Mouse (Mus musculus) lung, postnatal 0 days (tissue): Measurements from ENCODE around the gene Cd164. TPM values are rescaled to one million over a fixed set of nuclear protein-coding genes. Genes with fewer than 3 reads are reported as not detected.

Experiments used
- ATAC-seq: fragments of 200-750 bp; cut with Nextera tagmentation; 2 replicates; pipeline ENCODE4 v1.8.0; 2017; ENCODE audit warnings: moderate library complexity
- DNase-seq: peaks from one replicate; pipeline ENCODE4 v3.0.0-alpha.2; 2016; ENCODE audit warnings: low spot score
- H3K27ac ChIP-seq: fragments of 300-500 bp; sonication (generic); 2 replicates; pipeline ENCODE4 v1.5.1; 2014; ENCODE audit warnings: antibody characterized with exemption, mild to moderate bottlenecking, low read length, mixed read lengths
- H3K27me3 ChIP-seq: fragments of 300-500 bp; sonication (generic); replicated peaks from 2 replicates; pipeline ENCODE4 v1.6.1; 2014; ENCODE audit warnings: low read length, mixed read lengths; ENCODE audit not compliant: insufficient read depth
- H3K36me3 ChIP-seq: fragments of 300-500 bp; sonication (generic); 2 replicates; pipeline ENCODE4 v1.6.1; 2014; ENCODE audit warnings: low read length, mixed read lengths; ENCODE audit not compliant: insufficient read depth
- H3K4me1 ChIP-seq: fragments of 300-500 bp; sonication (generic); 2 replicates; pipeline ENCODE4 v1.6.1; 2014; ENCODE audit warnings: antibody characterized with exemption, low read depth, low read length, mixed read lengths; ENCODE audit not compliant: insufficient read depth
- H3K4me2 ChIP-seq: fragments of 300-500 bp; sonication (generic); replicated peaks from 2 replicates; pipeline ENCODE4 v1.6.1; 2014; ENCODE audit warnings: low read depth, mild to moderate bottlenecking, low read length, moderate library complexity, mixed read lengths
- H3K4me3 ChIP-seq: fragments of 300-500 bp; sonication (generic); 2 replicates; pipeline ENCODE4 v1.5.1; 2014; ENCODE audit warnings: low read depth, low read length
- H3K9ac ChIP-seq: fragments of 300-500 bp; sonication (generic); replicated peaks from 2 replicates; pipeline ENCODE4 v1.6.1; 2014; ENCODE audit warnings: low read depth, mild to moderate bottlenecking
- H3K9me3 ChIP-seq: fragments of 300-500 bp; sonication (generic); 2 replicates; pipeline ENCODE4 v1.6.1; 2016; ENCODE audit warnings: low read length, mixed read lengths
- CTCF ChIP-seq: IDR thresholded peaks from 2 replicates; pipeline ENCODE4 v1.5.1; 2016; ENCODE audit warnings: antibody characterized with exemption, mild to moderate bottlenecking
- EP300 ChIP-seq: IDR thresholded peaks from 2 replicates; pipeline ENCODE4 v1.6.1; 2016; ENCODE audit warnings: antibody characterized with exemption, mild to moderate bottlenecking, control low read depth
- WGBS: fragments of 180-500 bp; shearing (Covaris S2); extraction: QIAGEN DNeasy Blood & Tissue Kit; methylation state at CpG from one replicate; pipeline ENCODE4 v1.1.7; 2014; 5-methylcytosine and 5-hydroxymethylcytosine counted together
- polyA plus RNA-seq: library from polyadenylated mRNA; unstranded; fragments of >200 nt; fragmentation: Nextera tagmentation; extraction: Ambion mirVana; gene quantifications from 2 replicates; pipeline ENCODE4 v1.2.1, GENCODE M21; 2015

Cd164 gene
- polyA plus RNA-seq, 1 experiment from 2014 or later: 130 TPM

GRCm38 (mm10) chr10:41529972-41530371 lies 10.8 kb downstream of the Cd164 start:
- Histone ChIP-seq H3K9ac (no peak overlapping the region), H3K9me3 (no peaks in the 10 kb centered on the region), H3K4me1 (no peaks in the 10 kb centered on the region), H3K4me3 (no peak overlapping the region), H3K4me2 (no peak overlapping the region), H3K27me3 (no peaks in the 10 kb centered on the region), H3K36me3 (peaks cover 10% of the 10 kb centered on the region), H3K27ac (no peak overlapping the region)
- DNase-seq: no peak
- TF ChIP-seq EP300: no peak
- no peak for TF ChIP-seq CTCF
- ATAC-seq: no peak
- 89% methylated on average over 5 of the region's 5 CpGs for WGBS

- no peak overlapping the region for H3K4me3 ChIP-seq
- no peak overlapping the region for H3K9ac ChIP-seq
- no peaks in the 10 kb centered on the region; the same call in 1 of the 2 replicates for H3K36me3 ChIP-seq
- H3K27me3 ChIP-seq: no peaks in the 10 kb centered on the region
- WGBS: 96% methylated on average over 2 of the region's 2 CpGs
- no peaks in the 10 kb centered on the region for H3K9me3 ChIP-seq
- ATAC-seq (no peak), DNase-seq (no peak)
- TF ChIP-seq EP300 (no peak), CTCF (no peak)
- no peak overlapping the region for H3K27ac ChIP-seq
- no peaks in the 10 kb centered on the region for H3K4me1 ChIP-seq
- H3K4me2 ChIP-seq: no peak overlapping the region
Observed at GRCm38 (mm10) chr10:41535991-41536390, 16.8 kb downstream of the Cd164 start.

- Histone ChIP-seq H3K9me3 (no peaks in the 10 kb centered on the region), H3K9ac (no peak overlapping the region), H3K4me2 (no peak overlapping the region), H3K27me3 (no peaks in the 10 kb centered on the region), H3K4me1 (no peaks in the 10 kb centered on the region), H3K36me3 (no peaks in the 10 kb centered on the region; the same call in 1 of the 2 replicates), H3K4me3 (no peak overlapping the region), H3K27ac (no peak overlapping the region)
- 83% methylated on average over 1 of the region's 1 CpGs for WGBS
- DNase-seq: no peak
- no peak for ATAC-seq
- TF ChIP-seq EP300 (no peak), CTCF (no peak)
Observed at GRCm38 (mm10) chr10:41536714-41537113, 17.5 kb downstream of the Cd164 start.

GRCm38 (mm10) chr10:41537226-41537982 lies 18.2 kb downstream of the Cd164 start:
- H3K4me1 ChIP-seq: no peaks in the 10 kb centered on the region
- no peak overlapping the region for H3K27ac ChIP-seq
- H3K4me2 ChIP-seq: no peak overlapping the region
- no peak for DNase-seq
- H3K36me3 ChIP-seq: no peaks in the 10 kb centered on the region; the same call in 1 of the 2 replicates
- H3K27me3 ChIP-seq: no peaks in the 10 kb centered on the region
- TF ChIP-seq EP300: no peak
- TF ChIP-seq CTCF: no peak
- ATAC-seq: no peak
- H3K9ac ChIP-seq: no peak overlapping the region
- 97% methylated on average over 4 of the region's 4 CpGs for WGBS
- no peak overlapping the region for H3K4me3 ChIP-seq
- no peaks in the 10 kb centered on the region for H3K9me3 ChIP-seq

- no peaks in the 10 kb centered on the region for H3K4me1 ChIP-seq
- no peaks in the 10 kb centered on the region for H3K27me3 ChIP-seq
- no peaks in the 10 kb centered on the region for H3K9me3 ChIP-seq
- H3K4me2 ChIP-seq: no peak overlapping the region
- H3K27ac ChIP-seq: no peak overlapping the region
- TF ChIP-seq EP300: no peak
- no peak for TF ChIP-seq CTCF
- no peak overlapping the region for H3K9ac ChIP-seq
- no peaks in the 10 kb centered on the region; the same call in 1 of the 2 replicates for H3K36me3 ChIP-seq
- H3K4me3 ChIP-seq: no peak overlapping the region
- no peak for DNase-seq
- ATAC-seq: no peak
- 96% methylated on average over 3 of the region's 3 CpGs for WGBS
Observed at GRCm38 (mm10) chr10:41537983-41538330, 18.7 kb downstream of the Cd164 start.

GRCm38 (mm10) chr10:41538986-41539385 lies 19.8 kb downstream of the Cd164 start:
- no peak overlapping the region for H3K9ac ChIP-seq
- ATAC-seq (no peak), DNase-seq (no peak)
- no peaks in the 10 kb centered on the region for H3K36me3 ChIP-seq
- no peak for TF ChIP-seq EP300
- TF ChIP-seq CTCF: no peak
- no peak overlapping the region for H3K27ac ChIP-seq
- no peaks in the 10 kb centered on the region for H3K4me1 ChIP-seq
- no peaks in the 10 kb centered on the region for H3K9me3 ChIP-seq
- no peak overlapping the region for H3K4me2 ChIP-seq
- 95% methylated on average over 4 of the region's 4 CpGs for WGBS
- no peak overlapping the region for H3K4me3 ChIP-seq
- no peaks in the 10 kb centered on the region for H3K27me3 ChIP-seq
